Mouse (Mus musculus): ENCODE data around the gene Fam92b.

DNA sequence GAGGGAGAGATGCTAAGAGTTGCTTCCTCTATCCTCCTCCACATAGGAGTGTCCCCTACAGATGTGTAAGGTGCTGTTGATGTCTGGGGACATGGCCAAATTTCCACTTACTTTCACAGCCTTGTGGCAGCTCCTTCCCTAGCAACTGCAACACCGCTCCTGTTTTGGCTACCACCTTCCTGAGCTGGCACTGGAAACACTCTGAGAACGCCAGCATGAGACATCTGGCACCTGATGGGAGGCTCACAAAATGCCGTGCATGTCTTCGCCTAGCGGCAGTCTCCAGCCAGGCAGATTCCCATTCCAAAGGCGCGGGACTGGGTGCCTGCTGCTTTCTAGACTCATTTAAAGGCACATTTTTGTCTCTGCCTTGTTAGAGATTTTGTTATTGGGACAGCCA, 40.6 kb downstream of the Fam92b start:
- TF ChIP-seq POLR2A (IDR thresholded peaks at IDR 0.05; ENCODE audit: borderline replicate concordance, control insufficient read depth, low read depth, low read length) = no peak
- no peak for TF ChIP-seq CTCF (IDR thresholded peaks at IDR 0.05; ENCODE audit: control insufficient read depth, insufficient read depth, low read length)
